Mouse (Mus musculus) intestine, embryonic 14.5 days (tissue): ENCODE data around the gene Usp24. TPM values are rescaled to one million over a fixed set of nuclear protein-coding genes. Genes with fewer than 3 reads are reported as not detected.
A peak's percentile ranks its signal among the peaks of the same experiment; 100 is the strongest.

Source experiments
- ATAC-seq: fragments of 200-750 bp; cut with Nextera tagmentation; replicated peaks from 2 replicates; pipeline ENCODE4 v1.8.0; 2017; ENCODE audit warnings: low read depth, moderate number of reproducible peaks, moderate TSS enrichment, moderate library complexity; ENCODE audit not compliant: low FRiP score, low TSS enrichment
- DNase-seq: peaks from one replicate; pipeline ENCODE4 v3.0.0-alpha.2; 2018; ENCODE audit warnings: low spot score
- H3K27ac ChIP-seq: fragments of 300-500 bp; sonication (generic); 2 replicates; pipeline ENCODE4 v1.5.1; 2014; ENCODE audit warnings: low read depth, mild to moderate bottlenecking, control low read depth
- H3K27me3 ChIP-seq: fragments of 300-500 bp; sonication (generic); replicated peaks from 2 replicates; pipeline ENCODE4 v1.6.1; 2014; ENCODE audit warnings: low read length, control low read depth; ENCODE audit not compliant: control insufficient read depth, insufficient read depth
- H3K36me3 ChIP-seq: fragments of 300-500 bp; sonication (generic); 2 replicates; pipeline ENCODE4 v1.6.1; 2014; ENCODE audit warnings: low read length, control low read depth; ENCODE audit not compliant: control insufficient read depth, insufficient read depth
- H3K4me1 ChIP-seq: fragments of 300-500 bp; sonication (generic); replicated peaks from 2 replicates; pipeline ENCODE4 v1.6.1; 2014; ENCODE audit warnings: low read length, control low read depth, mixed read lengths; ENCODE audit not compliant: control insufficient read depth, insufficient read depth
- H3K4me2 ChIP-seq: fragments of 300-500 bp; sonication (generic); 2 replicates; pipeline ENCODE4 v1.6.1; 2014; ENCODE audit warnings: low read length
- H3K4me3 ChIP-seq: fragments of 300-500 bp; sonication (generic); 2 replicates; pipeline ENCODE4 v1.5.1; 2014; ENCODE audit warnings: low read depth, low read length, control low read depth, mixed read lengths
- H3K9ac ChIP-seq: fragments of 300-500 bp; sonication (generic); 2 replicates; pipeline ENCODE4 v1.6.1; 2014; ENCODE audit warnings: mild to moderate bottlenecking, low read length
- H3K9me3 ChIP-seq: fragments of 300-500 bp; sonication (generic); 2 replicates; pipeline ENCODE4 v1.6.1; 2016; ENCODE audit warnings: low read length, control low read depth; ENCODE audit not compliant: control insufficient read depth
- WGBS: fragments of 180-500 bp; shearing (Covaris S2); extraction: QIAGEN DNeasy Blood & Tissue Kit; methylation state at CpG from one replicate; pipeline ENCODE4 v1.1.7; 2014; 5-methylcytosine and 5-hydroxymethylcytosine counted together
- polyA plus RNA-seq: library from polyadenylated mRNA; unstranded; fragments of >200 nt; fragmentation: Nextera tagmentation; extraction: Ambion mirVana; gene quantifications from 2 replicates; pipeline ENCODE4 v1.2.1, GENCODE M21; 2014

Usp24 gene
- polyA plus RNA-seq, 1 experiment from 2014 or later: 14.0 TPM

DNA sequence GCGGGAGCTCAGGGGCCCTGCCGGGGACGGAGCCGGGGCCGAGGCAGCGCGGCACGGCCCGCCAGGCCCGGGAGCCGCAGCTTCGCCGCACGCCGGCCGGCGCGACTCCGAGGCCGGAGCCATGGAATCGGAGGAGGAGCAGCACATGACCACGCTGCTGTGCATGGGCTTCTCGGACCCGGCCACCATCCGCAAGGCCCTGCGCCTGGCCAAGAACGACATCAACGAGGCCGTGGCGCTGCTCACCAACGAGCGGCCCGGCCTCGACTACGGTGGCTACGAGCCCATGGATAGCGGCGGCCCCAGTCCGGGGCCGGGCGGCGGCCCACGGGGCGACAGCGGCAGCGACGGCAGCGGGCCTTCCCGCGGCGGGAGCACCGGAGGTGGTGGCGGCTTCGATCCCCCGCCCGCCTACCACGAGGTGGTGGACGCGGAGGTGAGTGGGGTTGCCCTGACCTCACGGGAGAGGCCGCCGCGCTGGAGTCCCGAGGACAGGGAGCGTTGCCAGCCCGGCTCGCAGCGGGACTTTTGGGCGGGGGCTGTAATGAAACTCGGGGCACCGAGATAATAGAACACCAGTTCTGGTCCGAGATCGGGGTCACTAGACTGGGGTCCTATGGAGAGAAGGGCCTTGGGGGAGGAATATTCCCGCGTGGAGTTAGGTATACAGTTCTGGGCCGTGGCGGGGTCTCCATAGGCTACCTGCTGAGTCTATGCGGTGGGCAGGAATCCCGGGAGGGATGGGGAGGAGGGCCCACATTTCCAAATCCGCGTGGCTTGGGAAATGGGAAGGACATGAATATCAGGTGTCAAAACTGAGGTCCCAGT lies 552 bp downstream of the Usp24 start:
- ATAC-seq: peak; percentile 74
- Histone ChIP-seq H3K4me1 (peaks cover 28% of the 10 kb centered on the region), H3K9ac (peak overlapping the region; percentile 92), H3K9me3 (no peaks in the 10 kb centered on the region), H3K27ac (peak overlapping the region; percentile 87), H3K4me3 (peak overlapping the region; percentile 99), H3K36me3 (0 out of 2 replicates have a peak, but pooled peaks cover 8% of the 10 kb centered on the region), H3K27me3 (no peaks in the 10 kb centered on the region), H3K4me2 (peak overlapping the region; percentile 73)
- WGBS: under 1% methylated on average over 67 of the region's 81 CpGs
- peak; percentile 87 for DNase-seq

DNA sequence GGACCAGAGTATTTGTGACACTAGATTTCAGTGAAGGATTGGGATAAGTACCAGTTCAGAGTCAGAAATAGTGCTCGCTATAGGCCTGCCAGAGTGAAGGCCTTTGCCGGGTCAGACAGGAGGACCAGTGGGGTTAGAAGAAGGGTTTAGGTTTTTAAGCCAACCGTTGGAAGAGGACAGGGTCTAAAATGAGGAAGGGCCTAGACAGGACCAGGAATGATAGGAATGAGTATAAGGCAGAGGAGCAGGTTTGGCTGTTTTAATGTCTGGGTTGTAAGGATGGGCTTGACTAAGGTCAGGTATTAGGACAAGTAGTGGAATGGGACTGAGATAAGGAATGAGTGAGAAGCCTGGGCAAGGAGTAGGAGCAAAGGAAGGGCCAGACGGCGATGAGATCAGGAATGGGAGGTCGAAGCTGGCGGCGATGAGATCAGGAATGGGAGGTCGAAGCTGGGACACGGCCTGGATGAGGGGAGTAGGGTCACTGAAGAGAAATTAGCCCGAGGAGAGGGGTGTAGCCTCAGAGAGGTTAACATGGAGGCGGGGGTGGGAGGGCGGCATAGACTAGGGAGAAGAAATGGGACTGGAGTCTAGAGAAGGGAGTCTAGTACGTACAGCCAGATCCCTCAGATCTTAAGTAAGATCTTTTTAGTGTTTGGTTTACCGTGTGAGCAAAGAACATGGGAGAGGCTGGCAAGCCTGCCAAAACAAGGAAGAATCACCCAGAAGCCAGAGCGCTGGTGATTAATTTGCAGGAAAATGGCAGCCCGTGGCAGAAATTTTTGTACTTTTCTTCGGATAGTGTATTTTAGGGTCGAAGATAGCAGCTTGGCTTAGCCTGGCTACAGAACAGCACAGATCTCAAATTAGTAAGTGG lies 1.4 kb downstream of the Usp24 start:
- Histone ChIP-seq H3K36me3 (0 out of 2 replicates have a peak, but pooled peaks cover 8% of the 10 kb centered on the region), H3K27ac (peak overlapping the region; percentile 87; the same call in 1 of the 2 replicates), H3K9ac (peak overlapping the region; percentile 92), H3K27me3 (no peaks in the 10 kb centered on the region), H3K4me2 (peak overlapping the region; percentile 73), H3K4me3 (peak overlapping the region; percentile 99), H3K4me1 (peaks cover 28% of the 10 kb centered on the region), H3K9me3 (no peaks in the 10 kb centered on the region)
- WGBS: 11% methylated on average over 19 of the region's 19 CpGs
- DNase-seq (peak; percentile 75), ATAC-seq (no peak)

DNA sequence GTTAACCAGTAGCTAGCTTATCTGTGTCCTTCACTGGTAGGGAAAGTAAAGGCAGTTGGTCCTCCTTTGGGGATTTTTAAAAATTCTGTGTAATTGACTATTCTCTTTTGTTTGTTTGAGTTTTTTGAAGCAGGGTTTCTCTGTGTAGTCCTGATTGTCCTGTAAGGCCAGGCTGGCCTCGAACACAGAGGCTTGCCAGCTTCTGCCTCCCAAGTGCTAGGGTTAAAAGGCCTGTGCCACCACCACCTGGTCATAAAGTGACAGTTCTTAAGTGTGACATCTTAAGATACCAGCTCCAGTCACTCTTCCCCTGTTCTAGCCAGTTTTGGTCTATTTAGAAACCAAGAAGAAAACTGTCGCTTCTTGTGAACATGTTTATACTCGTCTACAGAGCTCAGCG lies 2.2 kb downstream of the Usp24 start:
- 72% methylated on average over 4 of the region's 4 CpGs for WGBS
- Histone ChIP-seq H3K9me3 (no peaks in the 10 kb centered on the region), H3K9ac (no peak overlapping the region), H3K4me2 (peak overlapping the region; percentile 73), H3K36me3 (0 out of 2 replicates have a peak, but pooled peaks cover 8% of the 10 kb centered on the region), H3K4me3 (no peak overlapping the region), H3K27me3 (no peaks in the 10 kb centered on the region), H3K27ac (no peak overlapping the region), H3K4me1 (peaks cover 28% of the 10 kb centered on the region)
- no peak for ATAC-seq
- DNase-seq: no peak

DNA sequence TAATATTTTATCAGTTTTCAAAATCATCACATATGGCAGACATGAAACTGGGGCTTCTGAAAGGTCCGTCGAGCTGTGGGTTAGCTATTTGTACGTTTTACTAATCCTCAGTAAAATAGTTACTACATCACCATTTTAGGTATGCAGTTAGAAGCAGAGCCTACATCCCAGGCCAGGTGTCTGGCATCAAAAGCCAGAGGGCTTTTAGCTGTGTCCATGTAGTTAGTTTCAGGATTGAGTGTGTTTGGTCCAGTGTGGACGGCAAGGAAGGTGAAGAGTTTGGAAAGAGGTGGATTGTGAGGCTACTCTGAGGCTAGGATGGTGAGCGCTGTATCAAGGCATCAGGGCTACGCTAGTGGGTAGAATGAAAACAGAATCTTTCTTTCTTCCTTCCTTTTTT lies 3.0 kb downstream of the Usp24 start:
- Histone ChIP-seq H3K27ac (no peak overlapping the region), H3K4me1 (peaks cover 28% of the 10 kb centered on the region), H3K9ac (no peak overlapping the region), H3K36me3 (0 out of 2 replicates have a peak, but pooled peaks cover 8% of the 10 kb centered on the region), H3K4me2 (no peak overlapping the region), H3K27me3 (no peaks in the 10 kb centered on the region), H3K4me3 (no peak overlapping the region), H3K9me3 (no peaks in the 10 kb centered on the region)
- WGBS: 61% methylated on average over 6 of the region's 6 CpGs
- DNase-seq (no peak), ATAC-seq (no peak)

DNA sequence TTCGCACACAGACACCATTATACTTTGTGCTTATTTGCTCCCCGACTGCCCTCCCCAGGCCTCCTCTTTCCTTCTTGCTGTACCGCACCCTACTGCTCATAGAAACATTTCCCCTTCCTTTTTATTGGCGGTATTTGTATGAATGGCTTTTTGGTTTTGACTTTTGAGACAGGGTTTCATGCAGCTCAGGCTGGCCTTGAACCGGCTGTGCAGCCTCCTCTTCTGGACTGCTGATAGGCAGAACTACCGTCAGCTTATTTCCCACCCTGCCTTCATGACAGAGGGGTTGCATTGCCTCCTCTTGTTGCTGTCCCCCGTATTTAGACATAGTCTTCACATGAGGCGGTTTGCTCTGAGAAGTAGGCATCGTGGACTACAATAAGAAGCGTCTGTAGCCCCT lies 6.8 kb downstream of the Usp24 start:
- H3K9me3 ChIP-seq: no peaks in the 10 kb centered on the region
- 91% methylated on average over 10 of the region's 10 CpGs for WGBS
- no peak for ATAC-seq
- DNase-seq: no peak
- H3K36me3 ChIP-seq: 0 out of 2 replicates have a peak, but pooled peaks cover 8% of the 10 kb centered on the region
- H3K9ac ChIP-seq: no peak overlapping the region
- H3K4me2 ChIP-seq: no peak overlapping the region
- H3K27ac ChIP-seq: no peak overlapping the region
- H3K4me1 ChIP-seq: peaks cover 18% of the 10 kb centered on the region
- H3K4me3 ChIP-seq: no peak overlapping the region
- H3K27me3 ChIP-seq: no peaks in the 10 kb centered on the region

DNA sequence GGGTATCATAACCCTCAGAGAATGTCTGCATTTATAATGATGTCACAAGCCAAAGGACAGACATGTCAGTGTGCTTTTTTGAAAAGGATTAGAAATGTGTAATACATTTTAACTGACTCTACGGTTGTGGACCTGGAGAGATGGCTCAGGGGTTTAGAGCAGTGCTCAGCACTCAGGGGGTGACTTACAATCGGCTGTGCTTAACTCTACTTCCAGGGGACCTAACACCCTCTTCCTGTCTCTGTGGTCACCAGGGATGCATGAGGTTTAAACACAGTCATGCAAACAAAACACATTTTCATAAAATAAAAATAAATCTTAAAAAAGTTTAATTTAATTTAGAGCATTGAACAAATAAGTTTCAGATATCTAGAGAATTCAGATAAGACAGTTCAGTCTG lies 7.3 kb downstream of the Usp24 start:
- DNase-seq (no peak), ATAC-seq (no peak)
- Histone ChIP-seq H3K27me3 (no peaks in the 10 kb centered on the region), H3K27ac (no peak overlapping the region), H3K9me3 (no peaks in the 10 kb centered on the region), H3K9ac (no peak overlapping the region), H3K4me3 (no peak overlapping the region), H3K4me1 (peaks cover 14% of the 10 kb centered on the region), H3K36me3 (0 out of 2 replicates have a peak, but pooled peaks cover 7% of the 10 kb centered on the region), H3K4me2 (no peak overlapping the region)
- 67% methylated on average over 2 of the region's 2 CpGs for WGBS

DNA sequence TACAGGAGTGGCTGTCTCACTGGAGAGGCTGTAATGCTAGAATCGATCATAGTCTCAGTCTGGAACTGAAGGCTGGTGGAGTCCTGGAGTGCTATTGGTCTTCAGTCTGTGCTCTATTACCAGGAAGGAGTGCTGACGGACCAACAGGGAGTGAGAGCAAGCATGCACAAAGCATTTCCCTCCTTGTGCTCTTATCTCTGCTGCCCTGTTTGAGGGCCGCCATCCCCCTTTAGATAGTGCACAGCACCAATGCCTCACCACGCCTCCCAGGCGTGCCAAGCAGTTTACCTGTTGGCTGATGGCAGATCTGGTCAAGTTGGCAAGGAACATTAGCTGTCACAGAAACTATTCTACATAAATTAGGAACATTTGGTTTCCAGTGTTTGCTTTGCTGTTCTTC lies 11.4 kb downstream of the Usp24 start:
- no peak for DNase-seq
- H3K9me3 ChIP-seq: no peaks in the 10 kb centered on the region
- H3K27me3 ChIP-seq: no peaks in the 10 kb centered on the region
- ATAC-seq: no peak
- H3K27ac ChIP-seq: no peak overlapping the region
- WGBS: 81% methylated on average over 5 of the region's 5 CpGs
- H3K4me2 ChIP-seq: no peak overlapping the region
- peaks cover 10% of the 10 kb centered on the region for H3K4me1 ChIP-seq
- H3K9ac ChIP-seq: no peak overlapping the region
- no peak overlapping the region for H3K4me3 ChIP-seq
- no peaks in the 10 kb centered on the region for H3K36me3 ChIP-seq

DNA sequence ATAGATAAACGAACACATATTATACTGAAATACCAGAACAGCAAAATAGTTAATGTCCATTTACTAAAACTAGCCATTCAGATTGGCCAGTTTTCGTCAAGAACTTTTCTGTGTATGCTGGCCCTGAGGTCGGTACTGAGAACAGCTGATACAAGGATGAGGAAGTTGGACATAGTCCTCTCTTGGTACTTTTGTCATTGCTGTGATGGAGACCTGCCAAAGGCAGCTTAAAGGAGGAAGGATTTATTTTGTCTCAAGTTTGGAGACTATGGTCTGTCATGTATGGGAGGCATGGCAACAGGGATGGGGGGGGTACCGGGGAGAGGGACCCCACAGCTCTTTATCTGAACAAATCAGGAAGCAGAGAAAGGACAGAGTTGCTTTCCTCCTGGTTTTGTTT lies 12.7 kb downstream of the Usp24 start:
- ATAC-seq (no peak), DNase-seq (no peak)
- 91% methylated on average over 4 of the region's 4 CpGs for WGBS
- H3K27ac ChIP-seq: no peak overlapping the region
- no peaks in the 10 kb centered on the region for H3K9me3 ChIP-seq
- no peaks in the 10 kb centered on the region for H3K27me3 ChIP-seq
- H3K4me3 ChIP-seq: no peak overlapping the region
- no peak overlapping the region for H3K4me2 ChIP-seq
- no peak overlapping the region for H3K9ac ChIP-seq
- H3K4me1 ChIP-seq: peaks cover 10% of the 10 kb centered on the region
- no peaks in the 10 kb centered on the region for H3K36me3 ChIP-seq
